Mouse (Mus musculus) stomach, embryonic 14.5 days (tissue): Measurements from ENCODE around the gene Fam234b. TPM values are rescaled to one million over a fixed set of nuclear protein-coding genes. Genes with fewer than 3 reads are reported as not detected.

Experiments
- ATAC-seq: fragments of 200-750 bp; cut with Nextera tagmentation; 2 replicates; pipeline ENCODE4 v1.8.0; 2017; ENCODE audit warnings: low read depth, moderate TSS enrichment; ENCODE audit not compliant: insufficient number of reproducible peaks, insufficient read depth, low FRiP score
- H3K27ac ChIP-seq: fragments of 300-500 bp; sonication (generic); 2 replicates; pipeline ENCODE4 v1.5.1; 2014; ENCODE audit warnings: mild to moderate bottlenecking, low read length, moderate library complexity, mixed read lengths
- H3K27me3 ChIP-seq: fragments of 300-500 bp; sonication (generic); 2 replicates; pipeline ENCODE4 v1.6.1; 2014; ENCODE audit warnings: low read length, control low read depth, mixed read lengths; ENCODE audit not compliant: control insufficient read depth, insufficient read depth
- H3K36me3 ChIP-seq: fragments of 300-500 bp; sonication (generic); 2 replicates; pipeline ENCODE4 v1.6.1; 2014; ENCODE audit warnings: mild to moderate bottlenecking, control low read depth, low read length, moderate library complexity, mixed read lengths; ENCODE audit not compliant: control insufficient read depth, insufficient read depth
- H3K4me1 ChIP-seq: fragments of 300-500 bp; sonication (generic); 2 replicates; pipeline ENCODE4 v1.6.1; 2014; ENCODE audit warnings: low read length, control low read depth, mixed read lengths; ENCODE audit not compliant: control insufficient read depth, insufficient read depth
- H3K4me2 ChIP-seq: fragments of 300-500 bp; sonication (generic); replicated peaks from 2 replicates; pipeline ENCODE4 v1.6.1; 2014; ENCODE audit warnings: low read depth, low read length, control low read depth
- H3K4me3 ChIP-seq: fragments of 300-500 bp; sonication (generic); 2 replicates; pipeline ENCODE4 v1.5.1; 2014; ENCODE audit warnings: low read depth, low read length, control low read depth
- H3K9ac ChIP-seq: fragments of 300-500 bp; sonication (generic); replicated peaks from 2 replicates; pipeline ENCODE4 v1.6.1; 2014; ENCODE audit warnings: low read depth, mild to moderate bottlenecking, control low read depth, low read length, moderate library complexity, mixed read lengths
- H3K9me3 ChIP-seq: fragments of 300-500 bp; sonication (generic); 2 replicates; pipeline ENCODE4 v1.6.1; 2016; ENCODE audit warnings: low read depth, low read length, control low read depth; ENCODE audit not compliant: control insufficient read depth
- WGBS: fragments of 180-500 bp; shearing (Covaris S2); extraction: QIAGEN DNeasy Blood & Tissue Kit; methylation state at CpG from one replicate; pipeline ENCODE4 v1.1.7; 2014; 5-methylcytosine and 5-hydroxymethylcytosine counted together
- polyA plus RNA-seq: library from polyadenylated mRNA; unstranded; fragments of >200 nt; fragmentation: Nextera tagmentation; extraction: Ambion mirVana; gene quantifications from 2 replicates; pipeline ENCODE4 v1.2.1, GENCODE M21; 2014

The Fam234b gene
- polyA plus RNA-seq, 1 experiment from 2014 or later = 26.2 TPM

DNA sequence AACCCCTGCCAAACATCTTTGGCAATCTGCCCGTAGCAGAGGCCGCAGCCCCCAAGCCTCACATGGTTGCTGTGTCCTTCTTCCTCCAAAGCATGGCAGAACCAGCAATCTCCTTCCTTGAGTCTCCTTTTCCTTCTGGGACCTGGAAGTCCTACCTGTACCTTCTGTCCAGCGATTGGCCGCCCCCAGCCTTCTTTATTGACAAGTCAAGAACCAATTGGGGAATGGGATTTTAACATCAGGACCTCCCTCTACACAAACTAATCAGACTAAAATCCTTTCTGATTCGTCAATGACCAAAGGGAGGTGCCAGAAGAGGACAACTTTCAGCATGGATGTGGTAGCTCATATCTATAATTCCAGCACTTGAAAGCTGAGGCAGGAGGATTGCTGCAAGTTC, 22.1 kb downstream of the Fam234b start:
- no peak overlapping the region for H3K9ac ChIP-seq
- no peaks in the 10 kb centered on the region for H3K4me1 ChIP-seq
- no peaks in the 10 kb centered on the region for H3K36me3 ChIP-seq
- no peaks in the 10 kb centered on the region for H3K27me3 ChIP-seq
- 89% methylated on average over 5 of the region's 5 CpGs for WGBS
- no peak overlapping the region for H3K4me2 ChIP-seq
- no peaks in the 10 kb centered on the region for H3K9me3 ChIP-seq
- no peak overlapping the region for H3K27ac ChIP-seq
- no peak overlapping the region for H3K4me3 ChIP-seq
- no peak for ATAC-seq

DNA sequence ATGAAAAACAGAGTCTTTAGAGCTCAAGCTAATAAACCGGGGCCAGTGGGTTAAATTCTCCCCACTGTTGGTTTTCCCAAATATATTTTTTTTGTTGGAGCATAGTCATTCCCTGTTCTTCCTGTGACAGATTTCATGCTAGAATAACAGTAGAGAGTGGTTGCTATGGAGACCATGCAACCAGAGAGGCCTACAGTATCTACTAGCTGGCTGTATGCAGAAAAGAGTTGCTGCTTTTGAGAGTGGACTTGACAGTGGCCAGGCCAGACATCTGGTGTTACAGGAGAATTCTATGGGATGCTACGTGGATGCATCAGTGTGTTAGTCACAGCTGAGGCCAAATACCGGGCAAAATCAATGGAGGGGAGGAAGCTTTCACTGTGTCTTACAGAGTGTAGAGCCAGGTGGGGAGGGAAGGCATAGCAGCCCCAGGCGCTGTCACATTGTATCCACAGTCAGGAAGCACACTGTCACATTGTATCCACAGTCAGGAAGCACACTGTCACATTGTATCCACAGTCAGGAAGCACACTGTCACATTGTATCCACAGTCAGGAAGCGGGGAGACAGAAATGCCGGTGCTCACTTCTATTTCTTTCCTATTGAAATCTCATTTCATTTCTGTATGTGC, 26.1 kb downstream of the Fam234b start:
- no peak overlapping the region for H3K4me2 ChIP-seq
- H3K36me3 ChIP-seq = 0 out of 2 replicates have a peak, but pooled peaks cover 4% of the 10 kb centered on the region
- H3K9me3 ChIP-seq = no peaks in the 10 kb centered on the region
- no peaks in the 10 kb centered on the region for H3K27me3 ChIP-seq
- WGBS = 69% methylated on average over 6 of the region's 6 CpGs
- ATAC-seq = peak; percentile 35; the same call in 1 of the 2 replicates
- no peak overlapping the region for H3K27ac ChIP-seq
- H3K4me1 ChIP-seq = no peaks in the 10 kb centered on the region
- no peak overlapping the region for H3K9ac ChIP-seq
- H3K4me3 ChIP-seq = no peak overlapping the region

DNA sequence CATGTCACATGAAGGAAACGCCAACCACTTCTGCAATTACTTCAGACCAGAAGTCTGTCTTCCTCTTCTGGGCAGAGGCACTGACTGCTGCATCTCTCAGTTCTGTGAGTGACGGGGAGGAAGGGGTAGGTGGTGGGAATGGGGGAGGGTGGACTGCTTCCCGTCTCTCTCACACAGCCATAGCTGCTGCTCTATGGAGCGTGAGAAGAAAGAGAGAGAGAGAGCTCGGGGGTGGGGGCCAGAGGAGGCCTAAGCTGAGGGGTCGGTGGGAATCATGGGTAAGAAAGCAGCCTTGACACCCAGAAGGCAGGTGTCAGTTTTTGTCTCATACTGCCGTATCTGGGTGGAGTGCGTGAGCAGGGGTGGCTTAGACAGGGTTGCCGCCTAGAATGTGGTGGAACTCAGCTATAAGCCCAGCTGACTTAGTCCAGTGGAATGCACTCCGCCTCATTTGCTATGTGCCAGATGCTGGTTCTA, 30.7 kb downstream of the Fam234b start:
- no peaks in the 10 kb centered on the region for H3K9me3 ChIP-seq
- no peaks in the 10 kb centered on the region for H3K27me3 ChIP-seq
- no peak for ATAC-seq
- 71% methylated on average over 10 of the region's 10 CpGs for WGBS
- H3K4me2 ChIP-seq = no peak overlapping the region
- no peak overlapping the region for H3K27ac ChIP-seq
- no peak overlapping the region for H3K9ac ChIP-seq
- H3K4me3 ChIP-seq = no peak overlapping the region
- H3K36me3 ChIP-seq = peaks cover 11% of the 10 kb centered on the region; the same call in 1 of the 2 replicates
- no peaks in the 10 kb centered on the region for H3K4me1 ChIP-seq

DNA sequence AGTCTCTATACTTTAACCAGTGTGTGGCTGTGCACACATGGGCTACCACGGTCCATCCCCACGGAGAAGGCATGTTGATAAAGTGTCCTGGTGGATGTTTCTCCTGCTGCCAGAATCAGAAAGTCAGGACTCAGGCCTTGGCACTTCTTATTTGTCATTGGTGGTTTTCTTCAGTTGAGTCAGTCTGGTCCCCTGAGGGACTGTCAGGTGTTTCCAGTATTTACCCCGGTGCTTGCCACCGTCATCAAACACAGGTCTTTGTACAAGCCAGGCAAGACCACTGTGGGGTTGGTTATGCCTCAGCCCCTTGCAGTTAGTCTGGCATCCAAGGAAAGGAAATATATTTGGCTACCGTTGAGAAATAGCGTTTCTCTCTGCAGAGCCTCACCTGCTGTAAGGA, 32.8 kb downstream of the Fam234b start:
- H3K4me1 ChIP-seq = no peaks in the 10 kb centered on the region
- WGBS = 84% methylated on average over 6 of the region's 6 CpGs
- no peak overlapping the region for H3K9ac ChIP-seq
- no peak overlapping the region for H3K4me2 ChIP-seq
- H3K4me3 ChIP-seq = no peak overlapping the region
- H3K36me3 ChIP-seq = peaks cover 11% of the 10 kb centered on the region; the same call in 1 of the 2 replicates
- H3K27me3 ChIP-seq = no peaks in the 10 kb centered on the region
- no peaks in the 10 kb centered on the region for H3K9me3 ChIP-seq
- no peak for ATAC-seq
- H3K27ac ChIP-seq = no peak overlapping the region

DNA sequence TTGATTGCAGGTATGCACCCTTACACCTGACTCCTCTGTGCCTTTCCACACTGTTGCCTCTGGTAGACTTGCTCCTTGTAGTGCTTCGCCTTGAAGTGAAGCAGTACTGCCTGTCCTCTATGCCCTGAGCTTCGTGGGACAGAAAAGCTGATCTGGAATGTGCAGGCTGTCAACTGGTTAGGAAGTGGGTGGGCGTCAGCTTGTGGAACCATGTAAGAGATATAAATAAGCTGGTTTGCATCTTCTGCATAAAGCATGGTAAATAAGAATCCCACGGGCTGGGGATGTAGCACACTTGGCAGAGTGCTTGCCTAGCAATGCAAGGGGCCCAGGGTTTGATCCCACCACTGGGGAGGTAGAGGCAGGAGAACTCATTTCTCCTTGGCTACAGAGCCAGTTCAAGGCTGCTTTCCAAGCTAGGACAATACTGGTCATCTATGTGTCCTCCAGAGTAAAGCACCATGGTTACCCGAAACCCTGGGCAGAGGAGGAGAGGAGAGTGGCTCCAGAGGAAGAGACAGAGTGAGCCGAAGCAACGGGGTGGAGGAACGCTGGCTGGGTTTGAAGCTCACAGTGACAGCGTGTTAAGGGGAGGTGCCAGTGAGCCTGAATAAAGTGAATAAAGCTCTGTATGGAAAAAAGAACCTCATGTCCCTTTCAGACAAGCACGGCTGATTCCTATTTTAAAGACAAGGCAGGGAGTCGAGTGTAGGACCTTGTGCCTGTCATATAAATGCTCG, 34.8 kb downstream of the Fam234b start:
- 80% methylated on average over 12 of the region's 12 CpGs for WGBS
- H3K4me2 ChIP-seq = no peak overlapping the region
- H3K36me3 ChIP-seq = peaks cover 7% of the 10 kb centered on the region; the same call in 1 of the 2 replicates
- no peaks in the 10 kb centered on the region for H3K9me3 ChIP-seq
- no peak overlapping the region for H3K9ac ChIP-seq
- no peak overlapping the region for H3K27ac ChIP-seq
- no peak for ATAC-seq
- no peaks in the 10 kb centered on the region for H3K27me3 ChIP-seq
- H3K4me3 ChIP-seq = no peak overlapping the region
- no peaks in the 10 kb centered on the region for H3K4me1 ChIP-seq

DNA sequence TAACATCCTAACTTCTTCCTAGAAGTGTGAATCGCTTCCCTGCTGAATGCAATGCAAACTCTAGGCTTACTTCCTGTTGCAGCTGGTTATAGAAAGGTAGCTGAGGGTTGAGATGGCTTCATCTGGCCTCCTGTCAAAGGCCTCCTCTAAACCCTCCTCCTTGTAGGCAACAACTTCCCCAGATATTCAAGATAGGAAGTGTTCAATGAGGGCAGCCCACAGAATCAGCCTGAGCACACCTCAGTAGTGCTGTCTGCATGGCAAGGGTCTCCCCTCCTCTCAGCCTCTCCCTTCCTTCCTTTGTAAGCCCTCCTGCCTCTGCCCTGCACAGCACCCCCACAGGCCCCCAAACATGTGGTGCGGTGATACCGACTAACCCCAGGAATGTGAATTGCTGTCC, 38.0 kb downstream of the Fam234b start:
- H3K4me3 ChIP-seq = no peak overlapping the region
- H3K9me3 ChIP-seq = no peaks in the 10 kb centered on the region
- no peak overlapping the region for H3K9ac ChIP-seq
- peaks cover 7% of the 10 kb centered on the region; the same call in 1 of the 2 replicates for H3K36me3 ChIP-seq
- H3K4me2 ChIP-seq = no peak overlapping the region
- no peaks in the 10 kb centered on the region for H3K27me3 ChIP-seq
- H3K27ac ChIP-seq = no peak overlapping the region
- 92% methylated on average over 3 of the region's 3 CpGs for WGBS
- no peak for ATAC-seq
- no peaks in the 10 kb centered on the region for H3K4me1 ChIP-seq

DNA sequence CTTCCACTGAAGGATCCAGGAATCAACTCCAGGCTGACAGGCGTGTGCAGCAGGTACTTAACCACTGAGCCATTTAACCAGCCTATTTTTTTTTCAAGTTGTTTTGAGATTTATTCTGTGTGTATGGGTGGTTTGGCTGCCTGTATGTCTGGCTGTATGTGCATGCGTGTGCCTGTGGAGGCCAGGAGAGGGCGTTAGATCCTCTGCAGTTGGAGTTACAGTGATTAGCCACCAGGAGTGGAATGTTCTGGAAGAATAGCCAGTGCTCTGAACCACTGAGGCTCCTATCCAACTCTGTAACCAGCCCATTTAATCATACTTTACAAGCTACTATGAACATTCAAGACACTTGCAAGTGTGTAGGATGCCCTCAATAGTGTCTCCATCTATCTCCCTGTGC, 38.8 kb downstream of the Fam234b start:
- ATAC-seq = no peak
- WGBS = 88% methylated on average over 3 of the region's 3 CpGs
- H3K36me3 ChIP-seq = peaks cover 4% of the 10 kb centered on the region; the same call in 1 of the 2 replicates

DNA sequence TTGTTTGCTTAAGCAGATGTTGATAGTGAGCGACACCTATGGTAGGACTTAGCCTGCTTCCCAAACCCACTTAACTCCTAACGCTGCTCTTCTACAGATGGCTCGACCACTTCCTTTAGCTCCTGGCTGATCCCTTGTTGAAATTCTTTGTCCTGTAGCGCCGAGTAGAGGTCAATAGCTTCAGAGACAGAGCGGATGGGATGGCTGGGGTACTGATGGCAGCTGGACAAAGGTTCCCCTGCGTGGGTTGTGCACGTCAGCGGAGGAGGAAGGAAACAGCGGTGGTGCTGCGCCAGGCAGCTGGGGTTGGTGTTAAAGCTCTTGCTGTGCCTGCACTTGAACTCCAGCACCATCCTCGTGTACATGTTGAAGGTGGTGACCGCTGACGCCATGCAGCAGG, 39.5 kb downstream of the Fam234b start:
- Histone ChIP-seq H3K4me3 (no peak overlapping the region), H3K4me2 (no peak overlapping the region), H3K9me3 (no peaks in the 10 kb centered on the region), H3K36me3 (no peaks in the 10 kb centered on the region; the same call in 1 of the 2 replicates), H3K9ac (no peak overlapping the region), H3K4me1 (no peaks in the 10 kb centered on the region), H3K27ac (no peak overlapping the region), H3K27me3 (no peaks in the 10 kb centered on the region)
- 69% methylated on average over 14 of the region's 14 CpGs for WGBS
- ATAC-seq = peak; percentile 20; the same call in 1 of the 2 replicates

More for the DNA sequence above, 38.8 kb downstream of the Fam234b start:
- H3K4me1 ChIP-seq = no peaks in the 10 kb centered on the region
- no peak overlapping the region for H3K9ac ChIP-seq
- H3K27me3 ChIP-seq = no peaks in the 10 kb centered on the region
- no peak overlapping the region for H3K4me3 ChIP-seq
- no peaks in the 10 kb centered on the region for H3K9me3 ChIP-seq
- no peak overlapping the region for H3K4me2 ChIP-seq
- no peak overlapping the region for H3K27ac ChIP-seq
